Mouse (Mus musculus) kidney, adult 2 months (tissue): ENCODE measurements around the gene Tas2r126. TPM values are rescaled to one million over a fixed set of nuclear protein-coding genes. Genes with fewer than 3 reads are reported as not detected.
A peak's percentile ranks its signal among the peaks of the same experiment; 100 is the strongest.

Experiments
- DNase-seq: peaks from one replicate; pipeline ENCODE4 v3.0.0; 2021
- H3K27ac ChIP-seq: fragments of 200-500 bp; 2 replicates; pipeline ENCODE4 v1.5.1; 2012; ENCODE audit warnings: low read depth, low read length, control low read depth, inconsistent platforms; ENCODE audit not compliant: insufficient read depth
- H3K27me3 ChIP-seq: fragments of 200-500 bp; replicated peaks from 2 replicates; pipeline ENCODE4 v1.6.1; 2012; ENCODE audit warnings: mild to moderate bottlenecking, moderate library complexity, low read length, inconsistent platforms; ENCODE audit not compliant: control insufficient read depth, insufficient read depth
- H3K36me3 ChIP-seq: fragments of 200-500 bp; 2 replicates; pipeline ENCODE4 v1.6.1; 2012; ENCODE audit warnings: mild to moderate bottlenecking, moderate library complexity, low read length, inconsistent platforms; ENCODE audit not compliant: control insufficient read depth, insufficient read depth
- H3K4me1 ChIP-seq: fragments of 200-500 bp; 2 replicates; pipeline ENCODE4 v1.6.1; 2011; ENCODE audit warnings: low read length; ENCODE audit not compliant: control insufficient read depth, insufficient read depth
- H3K4me3 ChIP-seq: fragments of 200-500 bp; 2 replicates; pipeline ENCODE4 v1.5.1; 2011; ENCODE audit warnings: mild to moderate bottlenecking, low read depth, low read length, control low read depth; ENCODE audit not compliant: insufficient read depth
- CTCF ChIP-seq: fragments of 200-500 bp; conservative IDR thresholded peaks from 2 replicates; pipeline ENCODE4 v1.5.1; 2011; ENCODE audit warnings: low read depth, mild to moderate bottlenecking, control low read depth, low read length, moderate library complexity, mixed read lengths; ENCODE audit not compliant: insufficient read depth, insufficient read length
- POLR2A ChIP-seq: fragments of 200-500 bp; IDR thresholded peaks from one replicate; pipeline ENCODE4 v1.6.1; 2011; ENCODE audit warnings: low read depth, low read length, control low read depth
- WGBS: fragments of 180-500 bp; shearing (Covaris S2); methylation state at CpG from one replicate; pipeline ENCODE4 v1.1.7; 2018; 5-methylcytosine and 5-hydroxymethylcytosine counted together
- polyA plus RNA-seq: library from polyadenylated mRNA; depleted of rRNA; stranded (reverse); fragments of >200 nt; gene quantifications from 2 replicates; pipeline ENCODE4 v1.2.3, GENCODE M21; 2012

The Tas2r126 gene
- polyA plus RNA-seq, 1 experiment = not detected

GRCm38 (mm10) chr6:42399938-42400337 is 34.4 kb upstream of the Tas2r126 start, which contains the start of gene Tas2r143:
Gene Tas2r143, plus strand, starts transcription at chr6:42400238.
- 100% methylated on average over 1 of the region's 1 CpGs for WGBS
- no peak for DNase-seq
- H3K36me3 ChIP-seq = no peaks in the 10 kb centered on the region

GRCm38 (mm10) chr6:42405134-42405533 is 29.2 kb upstream of the Tas2r126 start, which contains the start of gene Tas2r135:
Gene Tas2r135, plus strand, starts transcription at chr6:42405434.
- Histone ChIP-seq H3K4me3 (no peak within 1 kb of the TSS), H3K36me3 (no peaks in the 10 kb centered on the region), H3K27ac (no peak within 1 kb of the TSS), H3K4me1 (no peaks in the 10 kb centered on the region), H3K27me3 (no peaks in the 10 kb centered on the region)
- TF ChIP-seq CTCF (no peak), POLR2A (no peak)
- 82% methylated on average over 2 of the region's 2 CpGs for WGBS
- no peak for DNase-seq

More at GRCm38 (mm10) chr6:42399938-42400337, 34.4 kb upstream of the Tas2r126 start, which contains the start of gene Tas2r143:
- TF ChIP-seq CTCF = no peak
- Histone ChIP-seq H3K4me1 (peaks cover 3% of the 10 kb centered on the region; the same call in 1 of the 2 replicates), H3K4me3 (no peak within 1 kb of the TSS), H3K27ac (no peak within 1 kb of the TSS), H3K27me3 (no peaks in the 10 kb centered on the region)

- H3K4me3 ChIP-seq = no peak overlapping the region
- H3K27me3 ChIP-seq = no peaks in the 10 kb centered on the region
- DNase-seq = no peak
- no peak for TF ChIP-seq POLR2A
- no peak for TF ChIP-seq CTCF
- H3K27ac ChIP-seq = no peak overlapping the region
- WGBS = 97% methylated on average over 2 of the region's 2 CpGs
- no peaks in the 10 kb centered on the region for H3K4me1 ChIP-seq
- no peaks in the 10 kb centered on the region for H3K36me3 ChIP-seq
Measured at GRCm38 (mm10) chr6:42419443-42419842, 14.9 kb upstream of the Tas2r126 start.

- no peaks in the 10 kb centered on the region for H3K36me3 ChIP-seq
- no peak for DNase-seq
- H3K27ac ChIP-seq = no peak overlapping the region
- H3K27me3 ChIP-seq = no peaks in the 10 kb centered on the region
- WGBS = 64% methylated on average over 2 of the region's 2 CpGs
- TF ChIP-seq POLR2A (no peak), CTCF (no peak)
- H3K4me3 ChIP-seq = no peak overlapping the region
- H3K4me1 ChIP-seq = no peaks in the 10 kb centered on the region
Measured at GRCm38 (mm10) chr6:42421439-42421838, 12.9 kb upstream of the Tas2r126 start.

GRCm38 (mm10) chr6:42424472-42424871 is 9.9 kb upstream of the Tas2r126 start:
- Histone ChIP-seq H3K27ac (no peak overlapping the region), H3K4me1 (no peaks in the 10 kb centered on the region), H3K4me3 (no peak overlapping the region), H3K36me3 (no peaks in the 10 kb centered on the region), H3K27me3 (no peaks in the 10 kb centered on the region)
- 93% methylated on average over 3 of the region's 3 CpGs for WGBS
- no peak for TF ChIP-seq CTCF
- TF ChIP-seq POLR2A = no peak
- no peak for DNase-seq

GRCm38 (mm10) chr6:42426337-42426736 is 8.0 kb upstream of the Tas2r126 start:
- H3K4me1 ChIP-seq = no peaks in the 10 kb centered on the region
- no peaks in the 10 kb centered on the region for H3K27me3 ChIP-seq
- 84% methylated on average over 4 of the region's 4 CpGs for WGBS
- no peak for TF ChIP-seq CTCF
- TF ChIP-seq POLR2A = no peak
- H3K36me3 ChIP-seq = no peaks in the 10 kb centered on the region
- H3K4me3 ChIP-seq = no peak overlapping the region
- H3K27ac ChIP-seq = no peak overlapping the region
- no peak for DNase-seq

- no peaks in the 10 kb centered on the region for H3K4me1 ChIP-seq
- no peak overlapping the region for H3K4me3 ChIP-seq
- peak; percentile 8 for DNase-seq
- no peak for TF ChIP-seq POLR2A
- no peak for TF ChIP-seq CTCF
- 50% methylated on average over 2 of the region's 2 CpGs for WGBS
- no peak overlapping the region for H3K27ac ChIP-seq
- no peaks in the 10 kb centered on the region for H3K36me3 ChIP-seq
- no peaks in the 10 kb centered on the region for H3K27me3 ChIP-seq
Measured at GRCm38 (mm10) chr6:42433554-42433953, 781 bp upstream of the Tas2r126 start.
